Mouse (Mus musculus): ENCODE data around the gene Fhl2.

GRCm38 (mm10) chr1:43159429-43159828 is 37.4 kb downstream of the Fhl2 start:
- TF ChIP-seq CTCF (IDR thresholded peaks at IDR 0.05; ENCODE audit: low read depth, low read length) = no peak
- no peak for TF ChIP-seq POLR2A (IDR thresholded peaks at IDR 0.05; ENCODE audit: extremely low read depth, insufficient read depth, low read length)
